Mouse (Mus musculus): ENCODE measurements around the gene Setd3. TPM values are rescaled to one million over a fixed set of nuclear protein-coding genes. Genes with fewer than 3 reads are reported as not detected.

Gene Setd3
- polyA plus RNA-seq, 1 experiment from 2014 or later = 87.2 TPM

DNA sequence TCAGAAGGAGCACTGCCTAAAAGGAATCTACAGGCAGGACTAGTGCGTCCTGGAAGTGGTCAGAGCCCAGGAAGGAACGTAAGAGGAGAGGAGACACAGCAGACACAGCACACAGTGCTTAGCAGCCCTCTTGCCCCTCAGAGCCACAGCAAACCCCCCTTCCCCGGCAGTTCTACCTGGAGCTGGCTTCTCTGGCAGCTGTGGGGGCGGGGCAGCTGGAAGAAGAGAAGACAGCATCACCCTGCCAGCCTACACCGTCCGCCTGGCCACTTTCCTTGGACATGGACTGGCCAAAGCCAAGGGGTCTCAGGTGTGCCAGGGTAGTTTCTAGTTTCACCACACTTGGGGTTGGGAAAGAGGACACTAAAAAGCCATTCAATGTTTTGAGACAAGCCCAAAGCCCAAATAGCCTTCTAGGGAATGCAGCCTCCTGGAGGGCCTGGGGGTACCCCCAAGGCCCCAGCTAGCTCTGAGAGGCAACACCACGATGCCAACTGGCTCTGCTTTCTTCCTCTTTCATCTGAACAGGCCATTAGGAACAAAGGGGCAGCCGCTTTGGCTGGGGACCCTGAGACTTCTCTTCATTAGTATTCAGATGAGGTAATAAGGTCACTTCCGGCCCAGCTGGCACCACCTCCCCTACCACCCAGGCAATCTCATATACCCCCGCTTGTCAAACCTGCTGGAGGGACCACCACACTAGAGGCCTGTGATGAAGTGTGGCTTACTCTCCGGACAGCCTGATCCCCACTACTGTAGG is 37.7 kb upstream of the Setd3 start:
- H3K4me2 ChIP-seq = no peak overlapping the region
- H3K9me3 ChIP-seq = no peaks in the 10 kb centered on the region
- whole genome bisulfite sequencing = 67% methylated on average over 11 of the region's 11 CpGs
- H3K27ac ChIP-seq = no peak overlapping the region
- peaks cover 86% of the 10 kb centered on the region for H3K4me1 ChIP-seq
- H3K36me3 ChIP-seq = no peaks in the 10 kb centered on the region
- H3K4me3 ChIP-seq = no peak overlapping the region
- no peaks in the 10 kb centered on the region for H3K27me3 ChIP-seq
- no peak overlapping the region for H3K9ac ChIP-seq
- ATAC-seq (ENCODE audit: insufficient number of reproducible peaks, low FRiP score, low TSS enrichment, low read depth) = no peak

DNA sequence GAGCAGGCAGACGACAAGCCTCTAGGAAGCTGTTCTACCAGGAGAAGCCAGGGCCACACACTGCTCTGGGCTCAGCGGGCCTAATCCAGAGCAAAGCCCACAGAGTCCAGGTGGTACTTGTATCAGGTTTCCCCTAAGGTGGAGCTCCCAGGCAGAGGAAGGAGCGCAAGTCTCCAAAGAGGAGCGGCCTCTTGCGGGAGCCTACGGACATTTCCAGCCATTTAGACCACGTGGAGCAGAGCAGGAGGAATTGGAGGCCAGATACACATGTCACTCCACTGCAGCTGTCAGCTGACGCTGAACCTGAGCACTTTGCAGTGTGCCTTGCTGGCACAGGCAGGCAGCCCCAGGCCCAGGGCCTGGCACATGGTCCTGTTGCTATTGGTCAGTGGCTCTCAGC is 36.0 kb upstream of the Setd3 start:
- no peaks in the 10 kb centered on the region for H3K27me3 ChIP-seq
- no peak overlapping the region for H3K4me3 ChIP-seq
- 27% methylated on average over 8 of the region's 8 CpGs for WGBS
- peak overlapping the region; percentile 50; the same call in 1 of the 2 replicates for H3K27ac ChIP-seq
- H3K9me3 ChIP-seq = no peaks in the 10 kb centered on the region
- ATAC-seq (ENCODE audit: insufficient number of reproducible peaks, low FRiP score, low TSS enrichment, low read depth) = 0 out of 2 replicates have a peak, but pooled peaks have one; percentile 12
- H3K4me1 ChIP-seq = peaks cover 80% of the 10 kb centered on the region
- H3K4me2 ChIP-seq = no peak overlapping the region
- no peak overlapping the region for H3K9ac ChIP-seq
- H3K36me3 ChIP-seq = no peaks in the 10 kb centered on the region

DNA sequence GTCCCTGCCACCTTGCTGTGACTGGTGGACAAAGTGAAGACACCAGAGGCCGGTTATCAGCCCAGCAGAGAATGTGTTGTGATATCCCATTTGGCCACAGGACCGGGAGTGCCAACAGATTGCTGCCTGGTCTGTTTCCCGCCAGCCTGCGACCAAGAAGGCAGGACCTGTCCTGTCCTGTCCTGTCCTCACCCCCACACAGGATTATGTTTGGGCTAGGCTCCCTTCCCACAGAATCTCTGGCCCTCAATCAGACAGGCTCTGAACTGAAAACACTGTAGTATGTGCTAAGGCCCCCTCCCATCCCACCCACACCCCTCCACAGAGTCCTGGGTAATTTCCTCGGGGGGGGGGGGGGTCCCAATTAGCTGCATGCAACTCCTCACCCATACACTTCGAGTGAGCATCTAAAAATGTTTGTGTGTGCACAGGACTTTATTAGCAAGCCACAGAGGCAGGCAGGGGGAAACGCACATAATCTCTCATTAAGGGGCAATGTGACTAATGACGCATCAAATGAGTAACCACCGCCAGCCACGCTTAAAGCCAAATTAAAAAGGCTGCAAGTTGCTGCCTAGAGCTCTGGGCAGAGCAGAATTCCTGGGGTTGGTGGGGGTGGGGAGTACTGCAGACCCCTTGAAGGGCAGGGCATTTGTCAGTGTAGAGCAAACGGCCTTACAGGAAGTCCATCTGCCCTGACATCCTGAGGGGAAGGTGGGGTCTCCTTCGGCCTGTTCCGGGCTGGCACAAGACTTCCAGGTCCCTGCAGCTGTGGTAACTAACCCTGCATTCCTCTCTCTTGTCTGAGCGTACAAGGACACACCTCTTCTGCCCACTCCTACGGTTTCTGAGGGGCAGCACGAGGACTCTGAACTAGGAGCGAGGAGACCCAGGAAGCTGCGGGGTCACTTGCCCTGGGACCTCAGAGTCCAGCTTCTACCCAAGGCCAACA is 34.3 kb upstream of the Setd3 start:
- no peak for ATAC-seq (ENCODE audit: insufficient number of reproducible peaks, low FRiP score, low TSS enrichment, low read depth)
- no peaks in the 10 kb centered on the region for H3K27me3 ChIP-seq
- no peak overlapping the region for H3K27ac ChIP-seq
- H3K36me3 ChIP-seq = no peaks in the 10 kb centered on the region
- H3K4me2 ChIP-seq = no peak overlapping the region
- 33% methylated on average over 18 of the region's 18 CpGs for WGBS
- H3K9ac ChIP-seq = no peak overlapping the region
- peaks cover 79% of the 10 kb centered on the region for H3K4me1 ChIP-seq
- no peak overlapping the region for H3K4me3 ChIP-seq
- H3K9me3 ChIP-seq = no peaks in the 10 kb centered on the region

DNA sequence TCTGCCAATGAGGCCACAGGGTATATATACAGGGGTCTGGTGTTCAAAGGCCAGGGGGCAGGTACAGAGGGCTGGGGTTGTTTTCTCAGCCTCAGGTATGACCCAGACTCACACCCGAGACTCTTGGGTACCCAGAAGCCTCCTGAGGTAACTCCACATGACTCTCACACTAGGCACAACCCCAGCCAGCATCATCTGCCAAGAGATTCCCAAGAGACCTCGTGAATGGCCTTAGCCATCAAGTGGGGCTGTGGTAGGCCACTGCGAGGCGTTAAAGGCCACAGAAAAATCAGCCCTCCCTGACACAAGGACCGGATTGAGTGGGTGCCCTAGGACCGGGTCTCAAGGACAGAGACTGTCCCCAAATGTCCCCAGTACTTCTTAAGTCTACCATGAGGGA is 33.4 kb upstream of the Setd3 start:
- Histone ChIP-seq H3K4me2 (no peak overlapping the region), H3K9ac (no peak overlapping the region), H3K4me1 (peaks cover 75% of the 10 kb centered on the region), H3K4me3 (no peak overlapping the region), H3K9me3 (no peaks in the 10 kb centered on the region), H3K27me3 (no peaks in the 10 kb centered on the region), H3K36me3 (no peaks in the 10 kb centered on the region), H3K27ac (0 out of 2 replicates have a peak overlapping the region, but pooled peaks have one; percentile 24)
- whole genome bisulfite sequencing = 74% methylated on average over 6 of the region's 6 CpGs
- ATAC-seq (ENCODE audit: insufficient number of reproducible peaks, low FRiP score, low TSS enrichment, low read depth) = no peak

DNA sequence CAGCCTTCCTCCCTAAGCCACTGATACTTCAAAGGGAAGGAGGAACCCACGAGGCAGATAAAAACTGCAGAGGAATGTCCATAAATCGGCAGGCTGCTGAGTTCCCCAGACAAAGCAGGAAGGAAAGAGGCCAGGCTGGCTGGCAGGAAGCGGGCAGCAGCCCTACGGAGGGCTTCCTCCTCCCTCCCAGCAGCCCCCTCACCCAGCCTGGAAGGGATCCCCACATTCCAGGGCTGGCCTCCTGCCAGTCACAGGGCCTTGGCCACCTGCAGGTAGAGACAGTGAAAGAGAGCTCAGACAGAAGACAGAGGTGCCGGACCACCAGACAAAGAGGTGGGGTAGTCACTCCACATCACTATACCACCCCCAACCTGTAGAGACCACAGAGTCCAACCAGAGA is 33.0 kb upstream of the Setd3 start:
- H3K4me1 ChIP-seq = peaks cover 73% of the 10 kb centered on the region
- WGBS = 11% methylated on average over 5 of the region's 5 CpGs
- H3K4me2 ChIP-seq = no peak overlapping the region
- peak overlapping the region; percentile 44; the same call in 1 of the 2 replicates for H3K27ac ChIP-seq
- no peak overlapping the region for H3K4me3 ChIP-seq
- H3K27me3 ChIP-seq = no peaks in the 10 kb centered on the region
- no peak for ATAC-seq (ENCODE audit: insufficient number of reproducible peaks, low FRiP score, low TSS enrichment, low read depth)
- no peaks in the 10 kb centered on the region for H3K9me3 ChIP-seq
- H3K9ac ChIP-seq = no peak overlapping the region
- peaks cover 3% of the 10 kb centered on the region; the same call in 1 of the 2 replicates for H3K36me3 ChIP-seq

DNA sequence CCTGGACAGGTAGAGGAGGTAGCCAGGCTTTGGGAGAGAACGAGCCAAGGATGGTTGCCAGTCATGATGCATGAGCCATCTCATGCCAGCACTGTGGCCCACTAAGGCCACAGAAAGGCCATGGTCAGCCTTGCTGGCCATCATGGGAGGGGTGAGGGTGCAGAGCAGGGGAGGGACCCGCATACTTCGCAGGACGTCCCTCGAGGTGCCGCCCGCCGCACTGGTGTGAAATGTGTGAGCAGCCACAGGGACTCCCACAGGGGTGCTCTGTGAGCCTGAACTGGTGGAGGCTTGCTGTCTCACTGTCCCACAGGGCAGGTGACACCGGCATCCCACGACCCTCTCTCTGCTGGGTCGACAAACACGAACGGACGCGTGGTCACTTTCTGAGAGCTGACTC is 31.5 kb upstream of the Setd3 start:
- Histone ChIP-seq H3K4me3 (no peak overlapping the region), H3K4me1 (peaks cover 63% of the 10 kb centered on the region), H3K27ac (no peak overlapping the region), H3K36me3 (peaks cover 13% of the 10 kb centered on the region), H3K4me2 (no peak overlapping the region), H3K27me3 (no peaks in the 10 kb centered on the region), H3K9ac (no peak overlapping the region), H3K9me3 (no peaks in the 10 kb centered on the region)
- ATAC-seq (ENCODE audit: insufficient number of reproducible peaks, low FRiP score, low TSS enrichment, low read depth) = no peak
- 91% methylated on average over 15 of the region's 15 CpGs for WGBS

DNA sequence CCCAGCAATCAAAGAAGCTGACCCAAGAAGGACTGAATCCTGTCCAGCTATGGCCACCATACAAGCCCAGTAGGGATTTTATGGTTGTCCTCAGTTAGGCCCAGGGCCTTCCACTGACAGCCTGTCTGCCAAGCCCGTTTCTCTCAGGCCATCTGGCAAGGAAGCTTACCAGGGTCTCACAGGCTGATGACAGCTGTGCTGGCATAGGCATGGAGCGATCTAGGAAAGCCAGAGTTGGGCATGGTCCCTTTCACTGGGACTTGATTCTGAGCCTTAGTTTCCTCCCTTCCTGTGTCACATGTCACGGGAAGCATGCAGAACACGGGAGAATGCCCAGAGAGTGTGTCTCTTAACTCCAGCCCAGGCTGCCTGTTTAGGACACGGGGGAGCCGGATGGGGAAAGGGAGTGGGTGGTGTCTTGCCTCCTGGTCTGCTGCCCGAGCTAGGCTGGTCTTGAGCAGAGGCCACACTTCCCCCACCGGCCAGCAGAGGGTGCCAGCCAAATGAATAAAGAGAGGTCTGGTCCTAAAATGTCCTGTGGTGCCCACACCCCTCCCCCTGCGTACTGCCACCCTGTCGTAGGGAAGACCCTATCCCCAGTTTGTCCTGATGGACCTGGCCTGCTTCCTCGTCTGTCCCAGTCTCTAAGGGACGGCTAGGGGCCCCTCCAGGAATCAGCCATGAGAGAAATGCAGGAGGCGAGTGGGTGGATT is 29.8 kb upstream of the Setd3 start:
- Histone ChIP-seq H3K27me3 (no peaks in the 10 kb centered on the region), H3K27ac (no peak overlapping the region), H3K4me2 (no peak overlapping the region), H3K4me1 (peaks cover 47% of the 10 kb centered on the region), H3K9me3 (no peaks in the 10 kb centered on the region), H3K9ac (no peak overlapping the region), H3K36me3 (peaks cover 24% of the 10 kb centered on the region), H3K4me3 (no peak overlapping the region)
- 28% methylated on average over 13 of the region's 13 CpGs for WGBS
- ATAC-seq (ENCODE audit: insufficient number of reproducible peaks, low FRiP score, low TSS enrichment, low read depth) = no peak

DNA sequence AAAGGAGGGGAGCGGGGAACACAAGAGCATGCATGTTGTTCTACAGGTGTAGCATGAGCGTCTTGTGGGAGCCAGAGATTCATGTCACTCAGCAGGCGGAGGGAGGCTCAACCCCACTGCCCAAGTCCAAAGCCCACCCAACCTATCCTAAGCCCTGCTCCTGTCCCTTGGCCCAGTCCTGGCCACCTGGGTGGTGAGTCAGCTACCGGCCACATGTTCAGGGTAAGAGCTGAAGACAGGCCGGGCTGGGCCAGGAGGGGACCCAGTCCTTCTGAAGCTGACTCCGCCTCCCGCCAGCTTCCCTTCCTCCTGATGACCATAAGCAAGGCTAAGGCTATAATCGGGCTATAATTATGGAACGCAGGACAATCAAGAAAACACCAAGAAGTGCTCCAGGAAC is 29.1 kb upstream of the Setd3 start:
- peaks cover 29% of the 10 kb centered on the region for H3K36me3 ChIP-seq
- no peak overlapping the region for H3K4me2 ChIP-seq
- H3K4me3 ChIP-seq = no peak overlapping the region
- 81% methylated on average over 9 of the region's 9 CpGs for WGBS
- H3K9ac ChIP-seq = no peak overlapping the region
- no peaks in the 10 kb centered on the region for H3K9me3 ChIP-seq
- ATAC-seq (ENCODE audit: insufficient number of reproducible peaks, low FRiP score, low TSS enrichment, low read depth) = no peak
- peaks cover 41% of the 10 kb centered on the region for H3K4me1 ChIP-seq
- H3K27ac ChIP-seq = no peak overlapping the region
- H3K27me3 ChIP-seq = no peaks in the 10 kb centered on the region

DNA sequence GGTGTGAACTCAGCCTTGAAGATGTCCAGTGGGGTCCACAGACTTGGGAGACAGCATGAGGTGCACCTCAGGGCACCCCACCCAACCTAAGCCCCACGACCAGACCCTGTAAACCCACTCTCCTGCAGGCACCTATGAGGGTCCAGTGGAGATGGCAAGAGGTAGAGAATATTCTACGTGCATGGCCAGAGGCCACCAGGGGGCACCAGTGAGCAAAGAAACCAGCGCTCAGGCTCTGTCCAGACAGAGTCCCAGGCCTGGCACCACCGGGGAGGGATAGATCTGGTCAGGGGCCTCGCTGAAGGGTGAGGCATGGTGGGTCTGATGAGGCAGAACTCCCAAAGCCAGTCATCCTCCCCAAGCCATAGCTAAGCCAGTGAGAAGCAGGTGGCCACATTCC is 27.5 kb upstream of the Setd3 start:
- peak; percentile 41 for ATAC-seq (ENCODE audit: insufficient number of reproducible peaks, low FRiP score, low TSS enrichment, low read depth)
- Histone ChIP-seq H3K9ac (no peak overlapping the region), H3K9me3 (no peaks in the 10 kb centered on the region), H3K27ac (no peak overlapping the region), H3K4me1 (peaks cover 25% of the 10 kb centered on the region), H3K4me3 (no peak overlapping the region), H3K27me3 (no peaks in the 10 kb centered on the region), H3K4me2 (no peak overlapping the region), H3K36me3 (peaks cover 42% of the 10 kb centered on the region)
- 8% methylated on average over 5 of the region's 5 CpGs for WGBS

DNA sequence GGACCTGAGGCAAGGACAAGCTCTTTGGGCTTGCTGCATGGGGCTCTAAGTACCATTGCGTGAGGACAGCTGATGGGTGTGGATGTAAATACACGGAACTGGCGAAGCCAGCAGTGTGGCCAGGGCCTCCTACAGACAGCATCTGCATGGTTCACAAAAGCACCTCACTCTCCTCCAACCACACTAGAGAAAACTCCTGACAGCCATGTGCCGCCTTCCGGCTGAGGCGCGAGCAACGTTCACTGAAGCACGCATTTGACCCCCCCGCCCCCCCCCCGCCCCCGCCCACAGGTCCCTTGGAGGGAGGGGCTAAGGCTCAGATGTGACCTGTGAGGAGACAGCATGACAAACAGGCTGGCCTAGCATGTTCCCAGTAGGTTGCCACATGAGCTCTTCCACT is 25.9 kb upstream of the Setd3 start:
- H3K27me3 ChIP-seq = no peaks in the 10 kb centered on the region
- no peak overlapping the region for H3K4me3 ChIP-seq
- ATAC-seq (ENCODE audit: insufficient number of reproducible peaks, low FRiP score, low TSS enrichment, low read depth) = no peak
- H3K36me3 ChIP-seq = peaks cover 58% of the 10 kb centered on the region
- H3K9ac ChIP-seq = no peak overlapping the region
- 79% methylated on average over 12 of the region's 12 CpGs for WGBS
- H3K4me1 ChIP-seq = peaks cover 15% of the 10 kb centered on the region
- no peaks in the 10 kb centered on the region for H3K9me3 ChIP-seq
- H3K4me2 ChIP-seq = no peak overlapping the region
- no peak overlapping the region for H3K27ac ChIP-seq

DNA sequence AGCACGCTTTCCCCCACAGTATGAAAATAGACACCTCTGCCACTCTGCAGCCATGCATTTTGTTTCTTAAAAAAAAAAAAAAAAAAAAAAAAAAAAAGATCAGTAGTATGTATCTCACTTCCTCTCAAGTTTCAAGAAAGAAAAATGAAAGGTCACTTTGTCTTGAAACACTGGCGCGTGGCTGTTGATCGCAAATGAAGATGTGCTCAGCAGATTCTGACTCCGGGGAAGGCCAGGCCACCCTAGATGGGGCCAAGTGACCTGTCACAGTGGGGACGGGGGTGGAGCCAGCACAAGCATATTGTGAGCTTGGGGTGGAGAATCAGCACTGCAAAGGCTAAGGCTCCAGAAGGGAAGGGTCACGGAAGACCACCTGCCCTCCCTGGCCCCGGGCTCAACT is 24.8 kb upstream of the Setd3 start:
- no peak for ATAC-seq (ENCODE audit: insufficient number of reproducible peaks, low FRiP score, low TSS enrichment, low read depth)
- Histone ChIP-seq H3K9me3 (no peaks in the 10 kb centered on the region), H3K4me3 (no peak overlapping the region), H3K36me3 (peaks cover 68% of the 10 kb centered on the region), H3K4me1 (peaks cover 5% of the 10 kb centered on the region; the same call in 1 of the 2 replicates), H3K4me2 (no peak overlapping the region), H3K9ac (no peak overlapping the region), H3K27me3 (no peaks in the 10 kb centered on the region), H3K27ac (no peak overlapping the region)
- WGBS = 74% methylated on average over 8 of the region's 8 CpGs

Data from limb, embryonic 15.5 days (tissue).